Mouse (Mus musculus): Measurements from ENCODE around the gene Hmces. TPM values are rescaled to one million over a fixed set of nuclear protein-coding genes. Genes with fewer than 3 reads are reported as not detected.

Hmces gene
- polyA plus RNA-seq, 1 experiment: 28.1 TPM

- Histone ChIP-seq H3K4me3 (peak overlapping the region; percentile 58), H3K79me2 (ENCODE audit: control insufficient read depth, insufficient read depth) (no peaks in the 10 kb centered on the region)
- TF ChIP-seq POLR2A (IDR thresholded peaks at IDR 0.05; ENCODE audit: insufficient read length, low read depth): no peak
- no peak for TF ChIP-seq SRF (IDR thresholded peaks at IDR 0.05; ENCODE audit: control insufficient read depth, insufficient read length, low read depth)
- peak; percentile 79 for TF ChIP-seq POLR2AphosphoS2 (IDR thresholded peaks at IDR 0.05; ENCODE audit: insufficient read length, low read depth)
Observed at GRCm38 (mm10) chr6:87979728-87980127, 66.0 kb downstream of the Hmces start.

DNA sequence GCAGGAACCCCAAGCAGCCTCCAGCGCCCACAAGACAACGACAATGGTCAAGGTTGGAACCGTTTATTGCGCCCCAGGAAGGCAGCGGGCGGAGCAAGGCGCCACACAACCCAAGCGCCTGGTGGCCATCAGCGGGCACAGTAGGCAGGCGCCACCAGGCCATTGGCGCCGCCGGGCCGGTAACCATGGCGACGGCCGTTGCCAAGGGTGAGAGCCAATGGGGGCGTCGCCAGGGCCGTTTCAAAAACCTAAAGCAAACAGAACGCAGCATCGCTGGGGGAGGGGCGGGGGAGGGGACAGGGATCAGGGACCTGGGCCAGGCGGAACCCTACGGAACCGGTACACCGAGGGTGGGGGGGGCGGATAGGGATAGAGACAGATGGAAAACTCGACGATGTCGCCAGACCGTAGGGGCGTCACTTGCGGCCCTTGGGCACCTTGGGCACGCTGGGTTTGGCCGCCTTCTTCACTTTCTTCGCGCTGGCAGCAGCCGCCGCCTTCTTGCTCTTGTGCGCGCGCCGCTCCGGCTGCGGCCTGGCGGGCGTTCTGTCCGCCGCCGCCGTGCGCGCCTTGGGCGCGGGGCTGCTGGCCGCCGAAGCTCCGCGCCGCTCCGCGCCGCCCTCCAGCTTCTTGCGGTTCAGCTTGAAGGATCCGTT, 66.8 kb downstream of the Hmces start:
- peak overlapping the region; percentile 66 for H3ac ChIP-seq (ENCODE audit: control insufficient read depth, insufficient read length)

More at GRCm38 (mm10) chr6:87979728-87980127, 66.0 kb downstream of the Hmces start:
- no peaks in the 10 kb centered on the region for H3K27me3 ChIP-seq (ENCODE audit: control insufficient read depth, insufficient read depth, insufficient read length)
- H3K4me2 ChIP-seq (ENCODE audit: low read depth): peak overlapping the region; percentile 75
- H3K36me3 ChIP-seq (ENCODE audit: control insufficient read depth, insufficient read depth): no peaks in the 10 kb centered on the region
- H3ac ChIP-seq (ENCODE audit: control insufficient read depth, insufficient read length): no peak overlapping the region

GRCm38 (mm10) chr6:87981030-87981485, 67.3 kb downstream of the Hmces start:
- TF ChIP-seq MAX (IDR thresholded peaks at IDR 0.05; ENCODE audit: low read depth) (no peak), MYOD1 (IDR thresholded peaks at IDR 0.05; ENCODE audit: control insufficient read depth in 1 of 3, insufficient read length in 2 of 3, low read depth in 2 of 3) (no peak), REST (IDR thresholded peaks at IDR 0.05; ENCODE audit: insufficient read depth, insufficient read length) (no peak), USF1 (IDR thresholded peaks at IDR 0.05; ENCODE audit: low read depth) (no peak), MYOG (IDR thresholded peaks at IDR 0.05; ENCODE audit: control insufficient read depth in 1 of 3, insufficient read depth in 1 of 3, insufficient read length in 2 of 3, low read depth in 2 of 3) (peak in 2 of 3 experiments; percentile 1 to 13), POLR2A (IDR thresholded peaks at IDR 0.05; ENCODE audit: insufficient read length, low read depth) (peak; percentile 55), SRF (IDR thresholded peaks at IDR 0.05; ENCODE audit: control insufficient read depth, insufficient read length, low read depth) (no peak), POLR2AphosphoS2 (IDR thresholded peaks at IDR 0.05; ENCODE audit: insufficient read length, low read depth) (no peak)
- H3K4me3 ChIP-seq: peak overlapping the region; percentile 58
- peak overlapping the region; percentile 66 for H3ac ChIP-seq (ENCODE audit: control insufficient read depth, insufficient read length)
- no peaks in the 10 kb centered on the region for H3K27me3 ChIP-seq (ENCODE audit: control insufficient read depth, insufficient read depth, insufficient read length)
- H3K79me2 ChIP-seq (ENCODE audit: control insufficient read depth, insufficient read depth): no peaks in the 10 kb centered on the region
- no peaks in the 10 kb centered on the region for H3K36me3 ChIP-seq (ENCODE audit: control insufficient read depth, insufficient read depth)
- H3K4me2 ChIP-seq (ENCODE audit: low read depth): peak overlapping the region; percentile 75

More for the DNA sequence above, 66.8 kb downstream of the Hmces start:
- Histone ChIP-seq H3K4me3 (peak overlapping the region; percentile 58), H3K36me3 (ENCODE audit: control insufficient read depth, insufficient read depth) (no peaks in the 10 kb centered on the region), H3K79me2 (ENCODE audit: control insufficient read depth, insufficient read depth) (no peaks in the 10 kb centered on the region), H3K27me3 (ENCODE audit: control insufficient read depth, insufficient read depth, insufficient read length) (no peaks in the 10 kb centered on the region), H3K4me2 (ENCODE audit: low read depth) (peak overlapping the region; percentile 75)
- TF ChIP-seq POLR2AphosphoS2 (IDR thresholded peaks at IDR 0.05; ENCODE audit: insufficient read length, low read depth): peak; percentile 33
- TF ChIP-seq POLR2A (IDR thresholded peaks at IDR 0.05; ENCODE audit: insufficient read length, low read depth): peak; percentile 43
- no peak for TF ChIP-seq SRF (IDR thresholded peaks at IDR 0.05; ENCODE audit: control insufficient read depth, insufficient read length, low read depth)

- H3K4me3 ChIP-seq: peak within 1 kb of the TSS; percentile 58
- H3K27me3 ChIP-seq (ENCODE audit: control insufficient read depth, insufficient read depth, insufficient read length): no peaks in the 10 kb centered on the region
- H3K36me3 ChIP-seq (ENCODE audit: control insufficient read depth, insufficient read depth): no peaks in the 10 kb centered on the region
- H3ac ChIP-seq (ENCODE audit: control insufficient read depth, insufficient read length): peak within 1 kb of the TSS; percentile 66
- H3K4me2 ChIP-seq (ENCODE audit: low read depth): peak within 1 kb of the TSS; percentile 82
- TF ChIP-seq CEBPB (IDR thresholded peaks at IDR 0.05; ENCODE audit: insufficient read depth, poor library complexity, severe bottlenecking): 0 out of 2 replicates have a peak, but pooled peaks have one; percentile 31
- TF ChIP-seq POLR2A (IDR thresholded peaks at IDR 0.05; ENCODE audit: insufficient read length, low read depth): peak; percentile 77
- TF ChIP-seq MAX (IDR thresholded peaks at IDR 0.05; ENCODE audit: low read depth): no peak
- peak; percentile 21 for TF ChIP-seq E2F4 (IDR thresholded peaks at IDR 0.05; ENCODE audit: insufficient read depth)
- TF ChIP-seq MYOG (IDR thresholded peaks at IDR 0.05; ENCODE audit: control insufficient read depth in 1 of 3, insufficient read depth in 1 of 3, insufficient read length in 2 of 3, low read depth in 2 of 3): peak in 1 of 3 experiments; percentile 17
- peak; percentile 85 for TF ChIP-seq POLR2AphosphoS2 (IDR thresholded peaks at IDR 0.05; ENCODE audit: insufficient read length, low read depth)
- no peaks in the 10 kb centered on the region for H3K79me2 ChIP-seq (ENCODE audit: control insufficient read depth, insufficient read depth)
Observed at GRCm38 (mm10) chr6:87981547-87982256, 68.0 kb downstream of the Hmces start, which contains the start of gene H1fx. Gene H1fx (minus strand): TSS chr6:87981637.

DNA sequence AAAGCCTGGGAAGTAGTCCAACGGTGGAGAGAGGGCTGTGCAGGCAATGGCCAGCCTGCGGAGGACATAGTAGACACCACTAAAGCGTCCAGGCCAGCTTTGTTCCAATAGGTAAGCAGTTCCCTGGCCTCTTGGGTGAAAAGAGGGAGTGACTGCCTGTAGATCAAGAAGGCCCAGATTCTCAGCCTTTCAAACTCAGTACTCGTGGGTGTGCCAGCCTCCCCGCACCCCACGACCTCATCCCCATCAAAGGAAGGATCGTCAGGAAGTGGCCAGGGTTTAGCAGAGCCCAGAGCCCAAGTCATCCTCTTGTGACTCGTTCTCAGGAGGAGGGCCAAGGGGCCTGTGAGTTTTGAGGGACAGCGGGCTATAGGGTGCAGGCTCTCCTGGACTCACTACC, 68.8 kb downstream of the Hmces start:
- TF ChIP-seq USF1 (IDR thresholded peaks at IDR 0.05; ENCODE audit: low read depth): no peak
- TF ChIP-seq REST (IDR thresholded peaks at IDR 0.05; ENCODE audit: insufficient read depth, insufficient read length): no peak
- TF ChIP-seq TCF12 (IDR thresholded peaks at IDR 0.05; ENCODE audit: insufficient read depth, poor library complexity, severe bottlenecking): no peak
- TF ChIP-seq POLR2A (IDR thresholded peaks at IDR 0.05; ENCODE audit: insufficient read length, low read depth): no peak
- no peak for TF ChIP-seq SRF (IDR thresholded peaks at IDR 0.05; ENCODE audit: control insufficient read depth, insufficient read length, low read depth)
- no peak for TF ChIP-seq MAX (IDR thresholded peaks at IDR 0.05; ENCODE audit: low read depth)
- no peak for TF ChIP-seq POLR2AphosphoS2 (IDR thresholded peaks at IDR 0.05; ENCODE audit: insufficient read length, low read depth)
- TF ChIP-seq E2F4 (IDR thresholded peaks at IDR 0.05; ENCODE audit: insufficient read depth): no peak
- TF ChIP-seq CEBPB (IDR thresholded peaks at IDR 0.05; ENCODE audit: insufficient read depth, poor library complexity, severe bottlenecking): no peak
- no peak for TF ChIP-seq MYOG (IDR thresholded peaks at IDR 0.05; ENCODE audit: control insufficient read depth in 1 of 3, insufficient read depth in 1 of 3, insufficient read length in 2 of 3, low read depth in 2 of 3)
- TF ChIP-seq MYOD1 (IDR thresholded peaks at IDR 0.05; ENCODE audit: control insufficient read depth in 1 of 3, insufficient read length in 2 of 3, low read depth in 2 of 3): no peak
- TF ChIP-seq TCF3 (IDR thresholded peaks at IDR 0.05; ENCODE audit: insufficient read length, low read depth): no peak
- no peaks in the 10 kb centered on the region for H3K36me3 ChIP-seq (ENCODE audit: control insufficient read depth, insufficient read depth)
- H3K4me3 ChIP-seq: peak overlapping the region; percentile 58
- no peak overlapping the region for H3ac ChIP-seq (ENCODE audit: control insufficient read depth, insufficient read length)
- H3K79me2 ChIP-seq (ENCODE audit: control insufficient read depth, insufficient read depth): no peaks in the 10 kb centered on the region
- H3K4me2 ChIP-seq (ENCODE audit: low read depth): peak overlapping the region; percentile 82
- H3K27me3 ChIP-seq (ENCODE audit: control insufficient read depth, insufficient read depth, insufficient read length): no peaks in the 10 kb centered on the region
